Mouse (Mus musculus): ENCODE results near the gene Vmn1r185. TPM values are rescaled to one million over a fixed set of nuclear protein-coding genes. Genes with fewer than 3 reads are reported as not detected.
"Not testable (repeated sequence)": the region's sequence is repeated elsewhere in the genome, so short reads cannot be mapped to it uniquely, and the experiment has no call there.

Vmn1r185 gene
- total RNA-seq (2014; rRNA removed; ENCODE audit: low replicate concordance) (not detected in 2 replicates), polyA plus RNA-seq (2015; fragmentation: Nextera tagmentation; extraction: Ambion mirVana) (not detected in 2 replicates)

DNA sequence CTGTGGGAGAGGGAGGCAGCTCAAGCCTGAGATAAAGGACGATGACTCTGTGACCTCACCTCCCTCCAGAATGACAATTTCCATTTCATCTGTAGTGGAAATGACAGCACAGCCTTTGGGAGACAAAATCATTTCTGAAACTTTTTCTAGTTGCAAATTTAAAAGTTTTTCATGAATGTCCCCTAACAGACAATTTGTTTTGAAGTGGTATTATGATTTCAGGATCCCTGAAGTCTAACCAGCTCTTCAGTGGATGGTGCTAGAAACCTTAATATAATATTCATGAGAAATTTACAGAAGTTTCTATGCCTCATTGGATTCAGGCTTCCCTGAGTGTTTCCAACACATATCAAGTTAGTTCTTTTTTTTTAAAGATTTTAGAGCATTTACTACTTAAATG lies at the start of gene Vmn1r185:
Gene Vmn1r185 (minus strand): TSS at position 101 of the 400 bp plus-strand sequence.
- not testable (repeated sequence) for H3K9me3 ChIP-seq (replicated peaks; ENCODE audit: control insufficient read depth, low read length); H3K4me3 ChIP-seq (ENCODE audit: low read depth, low read length); ATAC-seq (ENCODE audit: insufficient read depth, low read depth); H3K27ac ChIP-seq (ENCODE audit: low read depth); H3K4me1 ChIP-seq (ENCODE audit: control insufficient read depth, insufficient read depth); H3K9ac ChIP-seq (replicated peaks; ENCODE audit: low read depth, low read length); H3K36me3 ChIP-seq (replicated peaks; ENCODE audit: control insufficient read depth, insufficient read depth, low read length); DNase-seq (ENCODE audit: low spot score); H3K4me2 ChIP-seq (ENCODE audit: low read depth, low read length); H3K27me3 ChIP-seq (ENCODE audit: control insufficient read depth, insufficient read depth, low read length)
- WGBS, result 44% methylated on average over 1 of the region's 1 CpGs

- H3K9ac ChIP-seq (replicated peaks; ENCODE audit: low read depth, low read length); H3K27me3 ChIP-seq (ENCODE audit: control insufficient read depth, insufficient read depth, low read length); DNase-seq (ENCODE audit: low spot score); ATAC-seq (ENCODE audit: insufficient read depth, low read depth); H3K36me3 ChIP-seq (replicated peaks; ENCODE audit: control insufficient read depth, insufficient read depth, low read length); H3K4me2 ChIP-seq (ENCODE audit: low read depth, low read length); H3K4me3 ChIP-seq (ENCODE audit: low read depth, low read length); H3K9me3 ChIP-seq (replicated peaks; ENCODE audit: control insufficient read depth, low read length); H3K4me1 ChIP-seq (ENCODE audit: control insufficient read depth, insufficient read depth); H3K27ac ChIP-seq (ENCODE audit: low read depth): not testable (repeated sequence)
- 17% methylated on average over 2 of the region's 2 CpGs for WGBS
Observed at GRCm38 (mm10) chr7:26667466-26667865, 49.2 kb upstream of the Vmn1r185 start.

- Histone ChIP-seq H3K27me3 (ENCODE audit: control insufficient read depth, insufficient read depth, low read length) (no peaks in the 10 kb centered on the region), H3K36me3 (replicated peaks; ENCODE audit: control insufficient read depth, insufficient read depth, low read length) (no peaks in the 10 kb centered on the region), H3K9ac (replicated peaks; ENCODE audit: low read depth, low read length) (no peak overlapping the region), H3K9me3 (replicated peaks; ENCODE audit: control insufficient read depth, low read length) (no peaks in the 10 kb centered on the region), H3K4me1 (ENCODE audit: control insufficient read depth, insufficient read depth) (no peaks in the 10 kb centered on the region), H3K27ac (ENCODE audit: low read depth) (no peak overlapping the region), H3K4me2 (ENCODE audit: low read depth, low read length) (no peak overlapping the region), H3K4me3 (ENCODE audit: low read depth, low read length) (no peak overlapping the region)
- TF ChIP-seq CTCF (IDR thresholded peaks at IDR 0.05; ENCODE audit: low read depth) (no peak), EP300 (IDR thresholded peaks at IDR 0.05; ENCODE audit: low read depth) (no peak)
- 68% methylated on average over 5 of the region's 5 CpGs for WGBS
- ATAC-seq (ENCODE audit: insufficient read depth, low read depth), result no peak
- no peak for DNase-seq (ENCODE audit: low spot score)
Observed at GRCm38 (mm10) chr7:26666011-26666410, 47.7 kb upstream of the Vmn1r185 start.

- H3K4me3 ChIP-seq (ENCODE audit: low read depth, low read length), result no peak overlapping the region
- 60% methylated on average over 1 of the region's 1 CpGs for WGBS
Observed at GRCm38 (mm10) chr7:26589774-26590173, 28.5 kb downstream of the Vmn1r185 start.

GRCm38 (mm10) chr7:26589077-26589476 lies 29.2 kb downstream of the Vmn1r185 start:
- no peak overlapping the region for H3K9ac ChIP-seq (replicated peaks; ENCODE audit: low read depth, low read length)
- H3K36me3 ChIP-seq (replicated peaks; ENCODE audit: control insufficient read depth, insufficient read depth, low read length), result no peaks in the 10 kb centered on the region
- H3K4me2 ChIP-seq (ENCODE audit: low read depth, low read length), result no peak overlapping the region
- no peaks in the 10 kb centered on the region for H3K27me3 ChIP-seq (ENCODE audit: control insufficient read depth, insufficient read depth, low read length)
- no peaks in the 10 kb centered on the region for H3K9me3 ChIP-seq (replicated peaks; ENCODE audit: control insufficient read depth, low read length)
- no peak for ATAC-seq (ENCODE audit: insufficient read depth, low read depth)
- no peak for DNase-seq (ENCODE audit: low spot score)
- TF ChIP-seq CTCF (IDR thresholded peaks at IDR 0.05; ENCODE audit: low read depth) (no peak), EP300 (IDR thresholded peaks at IDR 0.05; ENCODE audit: low read depth) (no peak)
- no peak overlapping the region for H3K27ac ChIP-seq (ENCODE audit: low read depth)
- no peak overlapping the region for H3K4me3 ChIP-seq (ENCODE audit: low read depth, low read length)
- H3K4me1 ChIP-seq (ENCODE audit: control insufficient read depth, insufficient read depth), result no peaks in the 10 kb centered on the region

More at GRCm38 (mm10) chr7:26589774-26590173, 28.5 kb downstream of the Vmn1r185 start:
- H3K9me3 ChIP-seq (replicated peaks; ENCODE audit: control insufficient read depth, low read length), result no peaks in the 10 kb centered on the region
- H3K4me2 ChIP-seq (ENCODE audit: low read depth, low read length), result no peak overlapping the region
- H3K9ac ChIP-seq (replicated peaks; ENCODE audit: low read depth, low read length), result no peak overlapping the region
- no peaks in the 10 kb centered on the region for H3K27me3 ChIP-seq (ENCODE audit: control insufficient read depth, insufficient read depth, low read length)
- H3K36me3 ChIP-seq (replicated peaks; ENCODE audit: control insufficient read depth, insufficient read depth, low read length), result no peaks in the 10 kb centered on the region
- ATAC-seq (ENCODE audit: insufficient read depth, low read depth), result no peak
- no peaks in the 10 kb centered on the region for H3K4me1 ChIP-seq (ENCODE audit: control insufficient read depth, insufficient read depth)
- H3K27ac ChIP-seq (ENCODE audit: low read depth), result no peak overlapping the region
- no peak for TF ChIP-seq EP300 (IDR thresholded peaks at IDR 0.05; ENCODE audit: low read depth)
- TF ChIP-seq CTCF (IDR thresholded peaks at IDR 0.05; ENCODE audit: low read depth), result no peak
- no peak for DNase-seq (ENCODE audit: low spot score)

Other genes starting within 250 kb of the Vmn1r185 start
- not detected in 2 replicates for gene Nlrp9c, start 214.8 kb downstream of the Vmn1r185 start, total RNA-seq (2014; rRNA removed; ENCODE audit: low replicate concordance)
- gene Nlrp9c, start 214.8 kb downstream of the Vmn1r185 start, polyA plus RNA-seq (2015; fragmentation: Nextera tagmentation; extraction: Ambion mirVana), result not detected in 2 replicates
- not detected in 2 replicates for gene Nlrp4a, start 183.4 kb downstream of the Vmn1r185 start, total RNA-seq (2014; rRNA removed; ENCODE audit: low replicate concordance)
- not detected in 2 replicates for gene Nlrp4a, start 183.4 kb downstream of the Vmn1r185 start, polyA plus RNA-seq (2015; fragmentation: Nextera tagmentation; extraction: Ambion mirVana)
- not detected in 2 replicates for gene Nlrp9a, start 83.4 kb downstream of the Vmn1r185 start, total RNA-seq (2014; rRNA removed; ENCODE audit: low replicate concordance)
- not detected in 2 replicates for gene Nlrp9a, start 83.4 kb downstream of the Vmn1r185 start, polyA plus RNA-seq (2015; fragmentation: Nextera tagmentation; extraction: Ambion mirVana)
- gene Cyp2b23, start 68.0 kb upstream of the Vmn1r185 start, total RNA-seq (2014; rRNA removed; ENCODE audit: low replicate concordance), result not detected in 2 replicates
- not detected in 2 replicates for gene Cyp2b23, start 68.0 kb upstream of the Vmn1r185 start, polyA plus RNA-seq (2015; fragmentation: Nextera tagmentation; extraction: Ambion mirVana)
- gene Cyp2b19, start 138.7 kb upstream of the Vmn1r185 start, total RNA-seq (2014; rRNA removed; ENCODE audit: low replicate concordance), result not detected in 2 replicates
- gene Cyp2b19, start 138.7 kb upstream of the Vmn1r185 start, polyA plus RNA-seq (2015; fragmentation: Nextera tagmentation; extraction: Ambion mirVana), result not detected in 2 replicates
- not detected in 2 replicates for gene Cyp2g1, start 190.4 kb upstream of the Vmn1r185 start, total RNA-seq (2014; rRNA removed; ENCODE audit: low replicate concordance)
- not detected in 2 replicates for gene Cyp2g1, start 190.4 kb upstream of the Vmn1r185 start, polyA plus RNA-seq (2015; fragmentation: Nextera tagmentation; extraction: Ambion mirVana)
- gene Cyp2a5, start 216.8 kb upstream of the Vmn1r185 start, total RNA-seq (2014; rRNA removed; ENCODE audit: low replicate concordance), result not detected in 2 replicates
- gene Cyp2a5, start 216.8 kb upstream of the Vmn1r185 start, polyA plus RNA-seq (2015; fragmentation: Nextera tagmentation; extraction: Ambion mirVana), result not detected in 2 replicates

All from heart, postnatal 0 days (tissue).